Mouse (Mus musculus): ENCODE data around the gene Izumo4.
A peak's percentile ranks its signal among the peaks of the same experiment; 100 is the strongest.

Izumo4 gene

GRCm38 (mm10) chr10:80686617-80687016 is 15.4 kb upstream of the Izumo4 start:
- no peak for DNase-seq (ENCODE audit: low spot score in 2 of 2)

GRCm38 (mm10) chr10:80687850-80688249 is 14.1 kb upstream of the Izumo4 start:
- DNase-seq (ENCODE audit: low spot score in 2 of 2), result peak in 1 of 2 experiments; percentile 78

- DNase-seq (ENCODE audit: low spot score in 2 of 2), result peak in 1 of 2 experiments; percentile 57
These were observed 9.5 kb upstream of the Izumo4 start for GRCm38 (mm10) chr10:80692249-80693165.

GRCm38 (mm10) chr10:80693401-80694045 is 8.5 kb upstream of the Izumo4 start:
- no peak for DNase-seq (ENCODE audit: low spot score in 2 of 2)

- no peak for DNase-seq (ENCODE audit: low spot score in 2 of 2)
These were observed 7.6 kb upstream of the Izumo4 start for GRCm38 (mm10) chr10:80694159-80694938.

GRCm38 (mm10) chr10:80695186-80695585 is 6.8 kb upstream of the Izumo4 start:
- peak in 1 of 2 experiments; percentile 77 for DNase-seq (ENCODE audit: low spot score in 2 of 2)

- DNase-seq (ENCODE audit: low spot score in 2 of 2), result peak in 1 of 2 experiments; percentile 51
These were observed 6.0 kb upstream of the Izumo4 start for GRCm38 (mm10) chr10:80695801-80696501.

- DNase-seq (ENCODE audit: low spot score in 2 of 2), result no peak
These were observed 5.2 kb upstream of the Izumo4 start for GRCm38 (mm10) chr10:80696502-80697392.

- no peak for DNase-seq (ENCODE audit: low spot score in 2 of 2)
These were observed 4.6 kb upstream of the Izumo4 start for GRCm38 (mm10) chr10:80697393-80697787.

- DNase-seq (ENCODE audit: low spot score in 2 of 2), result peak in 1 of 2 experiments; percentile 62
These were observed 4.2 kb upstream of the Izumo4 start for GRCm38 (mm10) chr10:80697812-80698211.

GRCm38 (mm10) chr10:80698605-80699004 is 3.4 kb upstream of the Izumo4 start:
- no peak for DNase-seq (ENCODE audit: low spot score in 2 of 2)

- DNase-seq (ENCODE audit: low spot score in 2 of 2), result no peak
These were observed 1.9 kb upstream of the Izumo4 start for GRCm38 (mm10) chr10:80700038-80700504.

- peak in 1 of 2 experiments; percentile 34 for DNase-seq (ENCODE audit: low spot score in 2 of 2)
These were observed 1.3 kb upstream of the Izumo4 start for GRCm38 (mm10) chr10:80700732-80701131.

GRCm38 (mm10) chr10:80702536-80703390 is 779 bp downstream of the Izumo4 start:
- DNase-seq (ENCODE audit: low spot score in 2 of 2), result peak; percentile 96 to 97

- DNase-seq (ENCODE audit: low spot score in 2 of 2), result no peak
These were observed 1.7 kb downstream of the Izumo4 start for GRCm38 (mm10) chr10:80703643-80704042.

GRCm38 (mm10) chr10:80704418-80704817 is 2.4 kb downstream of the Izumo4 start:
- no peak for DNase-seq (ENCODE audit: low spot score in 2 of 2)

GRCm38 (mm10) chr10:80705033-80705432 is 3.0 kb downstream of the Izumo4 start:
- no peak for DNase-seq (ENCODE audit: low spot score in 2 of 2)

- DNase-seq (ENCODE audit: low spot score in 2 of 2), result no peak
These were observed 3.5 kb downstream of the Izumo4 start for GRCm38 (mm10) chr10:80705479-80705878.

- no peak for DNase-seq (ENCODE audit: low spot score in 2 of 2)
These were observed 8.8 kb downstream of the Izumo4 start for GRCm38 (mm10) chr10:80710834-80711233.

Data from spleen, postnatal 4 days (tissue).